Mouse (Mus musculus): ENCODE results near the gene Csrp3.

- TF ChIP-seq CTCF (IDR thresholded peaks at IDR 0.05; ENCODE audit: borderline replicate concordance, control insufficient read depth, extremely low read depth, insufficient read depth, low read length, poor library complexity) (no peak), POLR2A (IDR thresholded peaks at IDR 0.05; ENCODE audit: control insufficient read depth, extremely low read depth, insufficient read depth, low read length, poor library complexity) (no peak)
These were observed 35.5 kb downstream of the Csrp3 start for GRCm38 (mm10) chr7:48812358-48812757.
